Mouse (Mus musculus): ENCODE results near the gene Armcx6.
"Not testable (repeated sequence)": the region's sequence is repeated elsewhere in the genome, so short reads cannot be mapped to it uniquely, and the experiment has no call there.

Armcx6 gene

GRCm38 (mm10) chrX:134750764-134751592 is at the start of gene Armcx6:
Gene Armcx6 (minus strand): TSS chrX:134751417.
- peak; percentile 32 to 57 for DNase-seq (ENCODE audit: low spot score in 2 of 2)

GRCm38 (mm10) chrX:134787728-134788127 is 36.5 kb upstream of the Armcx6 start:
- DNase-seq (ENCODE audit: low spot score in 2 of 2), result no peak

GRCm38 (mm10) chrX:134763428-134764198 is 12.4 kb upstream of the Armcx6 start:
- DNase-seq (ENCODE audit: low spot score in 2 of 2), result not testable (repeated sequence)

GRCm38 (mm10) chrX:134757293-134757995 is 6.2 kb upstream of the Armcx6 start:
- DNase-seq (ENCODE audit: low spot score in 2 of 2), result no peak

- DNase-seq (ENCODE audit: low spot score in 2 of 2), result peak; percentile 41 to 61
Observed at GRCm38 (mm10) chrX:134756434-134757292, 5.4 kb upstream of the Armcx6 start, which contains the start of gene Armcx3. Gene Armcx3 (plus strand): TSS chrX:134756595.

- DNase-seq (ENCODE audit: low spot score in 2 of 2), result no peak
Observed at GRCm38 (mm10) chrX:134752584-134752983, 1.4 kb upstream of the Armcx6 start.

- no peak for DNase-seq (ENCODE audit: low spot score in 2 of 2)
Observed at GRCm38 (mm10) chrX:134751910-134752309, 693 bp upstream of the Armcx6 start.

GRCm38 (mm10) chrX:134746459-134746858 is 4.8 kb downstream of the Armcx6 start:
- peak; percentile 12 to 32 for DNase-seq (ENCODE audit: low spot score in 2 of 2)

GRCm38 (mm10) chrX:134741862-134742261 is 9.4 kb downstream of the Armcx6 start:
- DNase-seq (ENCODE audit: low spot score in 2 of 2), result no peak

- no peak for DNase-seq (ENCODE audit: low spot score in 2 of 2)
Observed at GRCm38 (mm10) chrX:134739160-134739559, 12.1 kb downstream of the Armcx6 start.

- DNase-seq (ENCODE audit: low spot score in 2 of 2), result no peak
Observed at GRCm38 (mm10) chrX:134737796-134738195, 13.4 kb downstream of the Armcx6 start.

GRCm38 (mm10) chrX:134729778-134730177 is 21.4 kb downstream of the Armcx6 start:
- DNase-seq (ENCODE audit: low spot score in 2 of 2), result no peak

GRCm38 (mm10) chrX:134723762-134724161 is 27.5 kb downstream of the Armcx6 start:
- DNase-seq (ENCODE audit: low spot score in 2 of 2), result not testable (repeated sequence)

- DNase-seq (ENCODE audit: low spot score in 2 of 2), result peak; percentile 42 to 55
Observed at GRCm38 (mm10) chrX:134718524-134718923, 32.7 kb downstream of the Armcx6 start.

GRCm38 (mm10) chrX:134717752-134718308 is 33.4 kb downstream of the Armcx6 start, which contains the start of gene Armcx1:
Gene Armcx1 (plus strand): TSS chrX:134717963.
- DNase-seq (ENCODE audit: low spot score in 2 of 2), result peak; percentile 62 to 71

GRCm38 (mm10) chrX:134716863-134717262 is 34.4 kb downstream of the Armcx6 start:
- no peak for DNase-seq (ENCODE audit: low spot score in 2 of 2)
